Mouse (Mus musculus) MEL (cell line): ENCODE measurements around the gene Sgf29.

Experiments used
- CTCF ChIP-seq, 3 experiments: IDR thresholded peaks in 2 of 3; conservative IDR thresholded peaks in 1 of 3; 2 replicates each; pipeline ENCODE4 v1.5.1; 2011 to 2012; ENCODE audit warnings: low read length in 3 of 3, low read depth in 2 of 3, mild to moderate bottlenecking in 2 of 3, improper control_type of control experiment in 1 of 3, inconsistent platforms in 1 of 3, mixed read lengths in 1 of 3, moderate library complexity in 1 of 3; ENCODE audit not compliant: control insufficient read depth in 1 of 3, insufficient read depth in 1 of 3, poor library complexity in 1 of 3, severe bottlenecking in 1 of 3
- E2F4 ChIP-seq: IDR thresholded peaks from 2 replicates; pipeline ENCODE4 v1.6.1; 2011; ENCODE audit warnings: low read depth, low read length, improper control_type of control experiment, borderline replicate concordance
- ELF1 ChIP-seq: IDR thresholded peaks from 2 replicates; pipeline ENCODE4 v1.6.1; 2014; ENCODE audit warnings: low read depth, mild to moderate bottlenecking, inconsistent platforms, low read length, improper control_type of control experiment, moderate library complexity
- EP300 ChIP-seq, 2 experiments: IDR thresholded peaks; 2 replicates each; pipeline ENCODE4 v1.6.1; 2011; ENCODE audit warnings: improper control_type of control experiment in 2 of 2, low read length in 2 of 2, low read depth in 1 of 2, mild to moderate bottlenecking in 1 of 2
- MAZ ChIP-seq: IDR thresholded peaks from 2 replicates; pipeline ENCODE4 v1.6.1; 2012; ENCODE audit warnings: low read depth, mild to moderate bottlenecking, inconsistent platforms, low read length, improper control_type of control experiment
- MXI1 ChIP-seq: IDR thresholded peaks from 2 replicates; pipeline ENCODE4 v1.6.1; 2011; ENCODE audit warnings: mild to moderate bottlenecking, low read depth, low read length, improper control_type of control experiment
- MYB ChIP-seq: IDR thresholded peaks from 2 replicates; pipeline ENCODE4 v1.6.1; 2011; ENCODE audit warnings: mild to moderate bottlenecking, low read depth, low read length, improper control_type of control experiment
- POLR2A ChIP-seq, 2 experiments: IDR thresholded peaks; 2 replicates each; pipeline ENCODE4 v1.6.1; 2011 to 2012; ENCODE audit warnings: low read length in 2 of 2, mild to moderate bottlenecking in 2 of 2, control low read depth in 1 of 2, improper control_type of control experiment in 1 of 2, low read depth in 1 of 2, moderate library complexity in 1 of 2; ENCODE audit not compliant: control insufficient read depth in 1 of 2, insufficient read depth in 1 of 2, poor library complexity in 1 of 2
- RAD21 ChIP-seq: IDR thresholded peaks from 2 replicates; pipeline ENCODE4 v1.6.1; 2011; ENCODE audit warnings: mild to moderate bottlenecking, low read depth, low read length, improper control_type of control experiment
- TAL1 ChIP-seq: IDR thresholded peaks from 2 replicates; pipeline ENCODE4 v1.6.1; 2012; ENCODE audit warnings: mild to moderate bottlenecking, inconsistent platforms, low read length, moderate library complexity, mixed read lengths
- ZKSCAN1 ChIP-seq: IDR thresholded peaks from 2 replicates; pipeline ENCODE4 v1.6.1; 2012; ENCODE audit warnings: low read depth, mild to moderate bottlenecking, inconsistent platforms, low read length, improper control_type of control experiment, moderate library complexity

GRCm38 (mm10) chr7:126601896-126602295, 47.2 kb upstream of the Sgf29 start:
- TF ChIP-seq CTCF (IDR thresholded peaks at IDR 0.05 in 2 of 3, conservative IDR thresholded peaks at IDR 0.05 in 1 of 3; ENCODE audit: control insufficient read depth in 1 of 3, insufficient read depth in 1 of 3, low read depth in 2 of 3, low read length in 3 of 3, poor library complexity in 1 of 3, severe bottlenecking in 1 of 3) (no peak), EP300 (IDR thresholded peaks at IDR 0.05; ENCODE audit: low read depth in 1 of 2, low read length in 2 of 2) (no peak), MYB (no peak), ELF1 (no peak), ZKSCAN1 (no peak), TAL1 (no peak), E2F4 (no peak), MAZ (no peak), RAD21 (no peak), MXI1 (no peak), POLR2A (IDR thresholded peaks at IDR 0.05; ENCODE audit: control insufficient read depth in 1 of 2, insufficient read depth in 1 of 2, low read depth in 1 of 2, low read length in 2 of 2, poor library complexity in 1 of 2) (no peak)
